Mouse (Mus musculus) limb, embryonic 14.5 days (tissue): ENCODE data around the gene Eme2. TPM values are rescaled to one million over a fixed set of nuclear protein-coding genes. Genes with fewer than 3 reads are reported as not detected.
A peak's percentile ranks its signal among the peaks of the same experiment; 100 is the strongest.

ENCODE experiments used
- ATAC-seq: fragments of 200-750 bp; cut with Nextera tagmentation; 2 replicates; pipeline ENCODE4 v1.8.0; 2017; ENCODE audit warnings: low read depth, moderate number of reproducible peaks, moderate TSS enrichment; ENCODE audit not compliant: low FRiP score
- DNase-seq: peaks from one replicate; pipeline ENCODE4 v3.0.0-alpha.2; 2015; ENCODE audit warnings: low spot score
- H3K27ac ChIP-seq: fragments of 300-500 bp; sonication (generic); replicated peaks from 2 replicates; pipeline ENCODE4 v1.5.1; 2014; ENCODE audit warnings: low read depth, mild to moderate bottlenecking, low read length, moderate library complexity, mixed read lengths
- H3K27me3 ChIP-seq: fragments of 300-500 bp; sonication (generic); 2 replicates; pipeline ENCODE4 v1.6.1; 2014; ENCODE audit warnings: low read length, mixed read lengths; ENCODE audit not compliant: control insufficient read depth, insufficient read depth
- H3K36me3 ChIP-seq: fragments of 300-500 bp; sonication (generic); 2 replicates; pipeline ENCODE4 v1.6.1; 2014; ENCODE audit warnings: mild to moderate bottlenecking, low read length, moderate library complexity, mixed read lengths; ENCODE audit not compliant: control insufficient read depth, insufficient read depth
- H3K4me1 ChIP-seq: fragments of 300-500 bp; sonication (generic); 2 replicates; pipeline ENCODE4 v1.6.1; 2014; ENCODE audit warnings: antibody characterized with exemption, low read length, mixed read lengths; ENCODE audit not compliant: control insufficient read depth, insufficient read depth
- H3K4me2 ChIP-seq: fragments of 300-500 bp; sonication (generic); replicated peaks from 2 replicates; pipeline ENCODE4 v1.6.1; 2014; ENCODE audit warnings: low read depth, mild to moderate bottlenecking, low read length, moderate library complexity; ENCODE audit not compliant: severe bottlenecking
- H3K4me3 ChIP-seq: fragments of 300-500 bp; sonication (generic); replicated peaks from 2 replicates; pipeline ENCODE4 v1.5.1; 2014; ENCODE audit warnings: low read length
- H3K9ac ChIP-seq: fragments of 300-500 bp; sonication (generic); 2 replicates; pipeline ENCODE4 v1.6.1; 2014; ENCODE audit warnings: mild to moderate bottlenecking, low read depth, low read length, moderate library complexity; ENCODE audit not compliant: severe bottlenecking
- H3K9me3 ChIP-seq: fragments of 300-500 bp; sonication (generic); 2 replicates; pipeline ENCODE4 v1.6.1; 2016; ENCODE audit warnings: low read length; ENCODE audit not compliant: control insufficient read depth
- POLR2A ChIP-seq: fragments of 200-500 bp; IDR thresholded peaks from 2 replicates; pipeline ENCODE4 v1.8.0; 2012; ENCODE audit warnings: inconsistent platforms, mild to moderate bottlenecking, moderate library complexity, borderline replicate concordance; ENCODE audit not compliant: insufficient read depth, insufficient read length; ENCODE audit errors: extremely low read depth
- WGBS: fragments of 180-500 bp; shearing (Covaris S2); extraction: QIAGEN DNeasy Blood & Tissue Kit; methylation state at CpG from one replicate; pipeline ENCODE4 v1.1.7; 2014; 5-methylcytosine and 5-hydroxymethylcytosine counted together
- polyA plus RNA-seq, 2 experiments: library from polyadenylated mRNA; depleted of rRNA in 1 of 2; stranded (reverse) in 1 of 2; unstranded in 1 of 2; fragments of >200 nt; fragmentation: Nextera tagmentation in 1 of 2; extraction: Ambion mirVana in 1 of 2; gene quantifications; 2 replicates each; pipeline versions ENCODE4 v1.2.1 to v1.2.3; 2012 to 2014

The Eme2 gene
- polyA plus RNA-seq, 2 experiments = 28.7 to 39.1 TPM

DNA sequence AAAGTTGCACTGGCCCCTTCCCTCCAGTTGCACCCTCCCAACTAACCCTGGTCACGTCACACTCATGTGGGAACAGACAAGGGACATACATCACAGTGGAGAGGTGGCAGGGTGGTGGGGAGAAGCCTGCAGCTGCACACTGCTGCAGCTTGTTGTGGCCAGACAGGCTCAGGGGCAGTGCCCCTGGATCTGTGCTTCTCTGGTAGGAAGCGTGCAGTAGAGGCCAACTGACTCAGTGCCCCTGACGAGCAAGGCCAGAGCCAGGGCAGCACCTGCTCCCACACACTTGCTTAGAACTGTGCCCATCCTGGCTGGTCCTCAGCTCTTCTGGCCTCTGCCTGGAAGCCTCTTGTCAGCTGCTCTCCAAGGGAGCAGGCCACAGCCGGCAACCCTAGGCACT lies 2.7 kb upstream of the Eme2 start:
- 78% methylated on average over 4 of the region's 4 CpGs for WGBS
- H3K4me2 ChIP-seq = 0 out of 2 replicates have a peak overlapping the region, but pooled peaks have one; percentile 98

DNA sequence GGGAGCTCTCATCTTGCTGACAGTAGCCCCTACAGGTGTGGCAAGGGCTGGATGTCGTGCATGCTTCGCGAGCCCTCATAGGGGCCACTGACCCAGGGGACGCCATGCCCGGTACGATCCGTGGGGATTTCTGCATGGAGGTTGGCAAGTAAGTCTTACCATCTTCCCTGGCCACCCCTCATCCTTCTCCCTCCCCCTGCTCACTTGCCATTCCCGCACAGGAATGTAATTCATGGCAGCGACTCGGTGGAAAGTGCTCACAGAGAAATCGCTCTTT lies 2.0 kb upstream of the Eme2 start:
- Histone ChIP-seq H3K9ac (peak overlapping the region; percentile 68), H3K36me3 (peaks cover 72% of the 10 kb centered on the region), H3K4me1 (peaks cover 22% of the 10 kb centered on the region), H3K9me3 (no peaks in the 10 kb centered on the region), H3K27me3 (no peaks in the 10 kb centered on the region), H3K4me3 (peak overlapping the region; percentile 70), H3K4me2 (peak overlapping the region; percentile 98), H3K27ac (no peak overlapping the region)
- TF ChIP-seq POLR2A = no peak
- ATAC-seq (no peak), DNase-seq (no peak)
- 47% methylated on average over 11 of the region's 11 CpGs for WGBS

More for the DNA sequence above, 2.7 kb upstream of the Eme2 start:
- Histone ChIP-seq H3K4me1 (peaks cover 22% of the 10 kb centered on the region), H3K27ac (no peak overlapping the region), H3K27me3 (no peaks in the 10 kb centered on the region), H3K36me3 (peaks cover 71% of the 10 kb centered on the region), H3K9me3 (no peaks in the 10 kb centered on the region), H3K9ac (no peak overlapping the region), H3K4me3 (0 out of 2 replicates have a peak overlapping the region, but pooled peaks have one; percentile 2)
- TF ChIP-seq POLR2A = no peak
- ATAC-seq = no peak
- no peak for DNase-seq

DNA sequence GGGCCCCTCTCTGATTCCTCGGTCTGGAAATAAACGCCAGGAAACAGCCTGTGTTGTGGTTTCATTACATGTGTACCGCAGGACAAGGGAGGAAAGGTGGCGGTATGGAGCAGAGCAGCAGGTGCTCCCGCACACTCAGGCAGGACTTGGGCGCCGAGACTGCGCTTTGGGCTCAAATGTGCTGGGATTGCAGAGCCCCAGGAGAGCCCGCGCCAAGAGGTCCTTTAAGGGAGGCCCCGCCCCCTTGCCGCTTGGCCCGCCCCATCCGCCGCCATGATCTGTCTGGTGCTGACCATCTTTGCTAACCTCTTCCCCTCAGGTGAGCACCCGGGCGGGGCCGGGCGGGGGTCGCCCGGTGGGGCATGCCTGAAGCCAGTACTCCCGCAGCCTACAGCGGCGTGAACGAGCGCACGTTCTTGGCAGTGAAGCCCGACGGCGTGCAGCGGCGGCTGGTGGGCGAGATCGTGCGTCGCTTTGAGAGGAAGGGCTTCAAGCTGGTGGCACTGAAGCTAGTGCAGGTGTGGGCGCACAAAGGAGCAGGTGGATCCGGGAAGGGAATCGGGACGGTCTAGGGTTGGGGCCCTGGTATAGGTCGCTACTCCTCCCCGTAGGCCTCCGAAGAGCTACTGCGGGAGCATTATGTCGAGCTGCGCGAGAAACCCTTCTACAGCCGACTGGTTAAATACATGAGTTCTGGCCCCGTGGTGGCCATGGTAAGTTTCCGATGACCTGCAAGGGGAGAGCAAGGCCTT lies 1.5 kb upstream of the Eme2 start, which contains the start of gene Nme3:
Nme3 (plus strand) TSS at position 260 of the 752 bp plus-strand sequence.
- peak within 1 kb of the TSS; percentile 98 for H3K4me2 ChIP-seq
- no peak for TF ChIP-seq POLR2A
- peak; percentile 63 for DNase-seq
- H3K27me3 ChIP-seq = no peaks in the 10 kb centered on the region
- H3K9me3 ChIP-seq = no peaks in the 10 kb centered on the region
- 5% methylated on average over 46 of the region's 50 CpGs for WGBS
- peak; percentile 46 for ATAC-seq
- peaks cover 72% of the 10 kb centered on the region for H3K36me3 ChIP-seq
- peaks cover 22% of the 10 kb centered on the region for H3K4me1 ChIP-seq
- H3K4me3 ChIP-seq = peak within 1 kb of the TSS; percentile 70
- H3K27ac ChIP-seq = peak within 1 kb of the TSS; percentile 68
- peak within 1 kb of the TSS; percentile 86 for H3K9ac ChIP-seq

DNA sequence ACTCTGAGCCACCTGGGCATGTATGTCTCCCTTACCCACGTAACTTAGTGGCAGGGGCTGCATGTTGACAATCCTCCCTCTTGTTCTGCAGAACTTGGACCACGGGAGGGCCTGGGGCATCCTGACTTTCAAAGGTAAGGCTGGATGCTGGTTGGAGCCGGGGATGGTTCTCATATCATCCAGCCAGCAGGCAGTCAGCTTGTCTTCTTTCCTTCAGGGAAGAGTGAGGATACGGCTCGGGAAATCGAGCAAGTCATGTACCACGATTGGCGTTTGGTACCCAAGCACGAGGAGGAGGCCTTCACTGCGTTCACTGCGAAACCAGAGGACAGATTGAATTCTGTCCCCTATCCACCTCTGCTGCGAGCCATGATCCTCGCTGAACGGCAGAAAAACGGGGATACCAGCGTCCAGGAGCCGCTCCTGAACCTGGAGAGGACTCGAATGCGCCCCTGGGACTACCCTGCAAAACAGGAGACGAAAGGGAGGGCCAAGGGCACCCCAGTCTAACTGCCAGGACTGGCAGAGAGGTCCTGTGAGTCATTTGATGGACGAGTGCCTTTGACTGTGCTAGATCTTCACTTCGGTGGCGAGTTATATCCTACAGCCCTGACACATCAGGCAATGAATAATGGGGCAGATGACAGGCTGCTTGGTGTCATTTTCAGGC lies 819 bp upstream of the Eme2 start:
- DNase-seq (no peak), ATAC-seq (no peak)
- WGBS = 13% methylated on average over 23 of the region's 23 CpGs
- no peak for TF ChIP-seq POLR2A
- Histone ChIP-seq H3K9me3 (no peaks in the 10 kb centered on the region), H3K4me3 (peak overlapping the region; percentile 70), H3K27ac (peak overlapping the region; percentile 68), H3K36me3 (peaks cover 72% of the 10 kb centered on the region), H3K27me3 (no peaks in the 10 kb centered on the region), H3K4me1 (peaks cover 22% of the 10 kb centered on the region), H3K4me2 (peak overlapping the region; percentile 98), H3K9ac (peak overlapping the region; percentile 86)

DNA sequence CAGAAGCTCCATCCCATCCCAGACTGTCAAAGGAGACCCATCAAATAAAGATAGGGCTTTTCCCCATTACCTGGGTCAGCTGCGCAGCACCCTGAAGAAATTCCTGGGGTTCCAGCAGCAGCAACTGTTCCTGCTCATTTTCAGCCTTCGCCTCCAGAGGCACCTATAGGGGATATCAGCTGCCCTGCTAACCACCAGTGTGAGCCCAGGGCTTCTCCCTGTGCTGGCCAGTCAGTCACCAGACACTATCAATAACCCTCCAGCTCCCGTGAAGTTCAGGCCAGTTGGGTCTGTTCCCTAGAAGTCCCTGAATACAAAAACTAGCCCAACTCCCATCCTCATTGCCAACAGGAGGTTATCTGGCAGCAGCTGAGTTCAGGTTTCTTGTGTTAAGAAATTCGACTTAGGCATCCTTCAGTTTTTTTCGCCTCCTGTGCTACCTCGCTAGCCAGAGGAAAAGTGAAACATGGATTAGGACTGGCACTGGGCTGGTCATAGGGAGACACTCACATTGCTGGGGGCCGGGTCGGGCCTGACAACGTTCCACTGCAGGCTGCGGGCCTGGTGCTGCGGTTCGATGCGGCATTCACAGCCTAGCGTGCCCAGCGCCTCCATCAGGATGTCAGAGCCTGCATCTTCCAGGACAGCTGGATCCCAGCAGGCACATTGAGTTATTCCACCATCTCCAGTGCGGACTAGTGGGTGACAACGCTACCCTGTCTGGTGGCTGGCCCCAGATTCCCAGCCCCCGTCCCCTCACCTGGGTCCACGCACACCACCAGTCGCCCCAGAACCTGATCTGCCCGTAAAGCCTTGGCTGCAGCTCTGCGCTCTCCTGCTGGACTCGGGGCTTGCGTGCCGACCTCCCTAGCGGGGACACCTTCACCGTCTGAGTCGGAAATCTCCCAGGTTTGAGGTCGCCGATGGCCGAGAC lies 559 bp downstream of the Eme2 start:
- H3K4me2 ChIP-seq = peak overlapping the region; percentile 98
- peak overlapping the region; percentile 68 for H3K27ac ChIP-seq
- peaks cover 22% of the 10 kb centered on the region for H3K4me1 ChIP-seq
- peak overlapping the region; percentile 70 for H3K4me3 ChIP-seq
- no peak for DNase-seq
- WGBS = 12% methylated on average over 31 of the region's 31 CpGs
- TF ChIP-seq POLR2A = no peak
- no peak for ATAC-seq
- H3K36me3 ChIP-seq = peaks cover 71% of the 10 kb centered on the region
- H3K9ac ChIP-seq = peak overlapping the region; percentile 86
- no peaks in the 10 kb centered on the region for H3K27me3 ChIP-seq
- no peaks in the 10 kb centered on the region for H3K9me3 ChIP-seq
